Mouse (Mus musculus): Measurements from ENCODE around the gene Rab11fip3. TPM values are rescaled to one million over a fixed set of nuclear protein-coding genes. Genes with fewer than 3 reads are reported as not detected.
"Not testable (repeated sequence)": the region's sequence is repeated elsewhere in the genome, so short reads cannot be mapped to it uniquely, and the experiment has no call there.

Rab11fip3 gene
- total RNA-seq, 4 experiments from 2014 or later: 89.1 to 97.8 (median 95.8) TPM

- peak in 1 of 2 experiments; percentile 63 for DNase-seq (ENCODE audit: low spot score in 2 of 2)
These were observed 28.1 kb downstream of the Rab11fip3 start for GRCm38 (mm10) chr17:26041111-26041802.

- not testable (repeated sequence) for DNase-seq (ENCODE audit: low spot score in 2 of 2)
These were observed 28.6 kb downstream of the Rab11fip3 start for GRCm38 (mm10) chr17:26040711-26041110.

GRCm38 (mm10) chr17:26032037-26032436 is 37.3 kb downstream of the Rab11fip3 start:
- DNase-seq (ENCODE audit: low spot score in 2 of 2): peak in 1 of 2 experiments; percentile 36

GRCm38 (mm10) chr17:26031583-26031982 is 37.8 kb downstream of the Rab11fip3 start:
- DNase-seq (ENCODE audit: low spot score in 2 of 2): peak in 1 of 2 experiments; percentile 45

GRCm38 (mm10) chr17:26028261-26028660 is 41.1 kb downstream of the Rab11fip3 start:
- DNase-seq (ENCODE audit: low spot score in 2 of 2): peak in 1 of 2 experiments; percentile 42

- DNase-seq (ENCODE audit: low spot score in 2 of 2): no peak
These were observed 44.7 kb downstream of the Rab11fip3 start for GRCm38 (mm10) chr17:26024674-26025073.

GRCm38 (mm10) chr17:26023966-26024365 is 45.4 kb downstream of the Rab11fip3 start:
- no peak for DNase-seq (ENCODE audit: low spot score in 2 of 2)

- DNase-seq (ENCODE audit: low spot score in 2 of 2): no peak
These were observed 46.2 kb downstream of the Rab11fip3 start for GRCm38 (mm10) chr17:26023181-26023580.

- no peak for DNase-seq (ENCODE audit: low spot score in 2 of 2)
These were observed 47.5 kb downstream of the Rab11fip3 start for GRCm38 (mm10) chr17:26021728-26022341.

GRCm38 (mm10) chr17:26020848-26021347 is 48.5 kb downstream of the Rab11fip3 start:
- no peak for DNase-seq (ENCODE audit: low spot score in 2 of 2)

- DNase-seq (ENCODE audit: low spot score in 2 of 2): no peak
These were observed 51.0 kb downstream of the Rab11fip3 start for GRCm38 (mm10) chr17:26018388-26018787.

- DNase-seq (ENCODE audit: low spot score in 2 of 2): no peak
These were observed 51.4 kb downstream of the Rab11fip3 start for GRCm38 (mm10) chr17:26017949-26018348.

GRCm38 (mm10) chr17:26017021-26017420 is 52.3 kb downstream of the Rab11fip3 start:
- no peak for DNase-seq (ENCODE audit: low spot score in 2 of 2)

- peak in 1 of 2 experiments; percentile 68 for DNase-seq (ENCODE audit: low spot score in 2 of 2)
These were observed 55.6 kb downstream of the Rab11fip3 start for GRCm38 (mm10) chr17:26013711-26014110.

GRCm38 (mm10) chr17:26011841-26012460 is 57.4 kb downstream of the Rab11fip3 start:
- peak in 1 of 2 experiments; percentile 61 for DNase-seq (ENCODE audit: low spot score in 2 of 2)

GRCm38 (mm10) chr17:26009540-26009939 is 59.8 kb downstream of the Rab11fip3 start:
- DNase-seq (ENCODE audit: low spot score in 2 of 2): peak; percentile 53 to 70

- DNase-seq (ENCODE audit: low spot score in 2 of 2): no peak
These were observed 60.6 kb downstream of the Rab11fip3 start for GRCm38 (mm10) chr17:26008787-26009186.

- no peak for DNase-seq (ENCODE audit: low spot score in 2 of 2)
These were observed 61.0 kb downstream of the Rab11fip3 start for GRCm38 (mm10) chr17:26008331-26008730.

- DNase-seq (ENCODE audit: low spot score in 2 of 2): no peak
These were observed 61.7 kb downstream of the Rab11fip3 start for GRCm38 (mm10) chr17:26007646-26008045.

- DNase-seq (ENCODE audit: low spot score in 2 of 2): no peak
These were observed 63.5 kb downstream of the Rab11fip3 start for GRCm38 (mm10) chr17:26005731-26006450.

- no peak for DNase-seq (ENCODE audit: low spot score in 2 of 2)
These were observed 64.6 kb downstream of the Rab11fip3 start for GRCm38 (mm10) chr17:26004711-26005110.

All from left cerebral cortex, adult 8-10 months (tissue).